28 mouse cellular contexts compared by ENCODE assay signal in genomic region chr3:144144066-144144465, GRCm38 (mm10).
DNase-seq lines count a peak whose midpoint lies in the region; ATAC-seq and TF ChIP-seq lines count a peak whose summit lies in the region.
"Had no signal": no experiment of that assay in that cellular context is flagged by ENCODE, and none has a peak within 500 bp of the region (broad histone marks: within the 10 kb centered on the region; RNA-seq: fewer than 3 reads in every experiment).

No protein-coding gene starts in this region.

- ATAC-seq in intestine, embryonic 16.5 days, result peak; percentile 92
- ATAC-seq: activated CD4-positive, CD25-positive, alpha-beta regulatory T cell, adult 4 months; forebrain, postnatal 0 days; midbrain, embryonic 16.5 days had no signal

- no peak for TF ChIP-seq CTCF in small intestine, adult 2 months (IDR thresholded peaks at IDR 0.05; ENCODE audit: extremely low read depth, insufficient read length, insufficient replicate concordance, low read depth, low read length)

- no peaks in the 10 kb centered on the region for H3K4me1 ChIP-seq in intestine, embryonic 16.5 days (ENCODE audit: control insufficient read depth, insufficient read depth, low read length)
- peaks cover 6% of the 10 kb centered on the region; the same call in 1 of the 2 replicates for H3K4me1 ChIP-seq in small intestine, adult 2 months (ENCODE audit: control insufficient read depth, insufficient read depth, insufficient read length, low read length)
- H3K4me1 ChIP-seq: forebrain, embryonic 12.5 days; hindbrain, embryonic 10.5 days; hindbrain, embryonic 15.5 days; kidney, embryonic 15.5 days; limb, embryonic 13.5 days had no signal

- H3K4me2 ChIP-seq in intestine, embryonic 16.5 days (ENCODE audit: low read depth, low read length), result no peak overlapping the region
- H3K4me2 ChIP-seq: embryonic facial prominence, embryonic 15.5 days; forebrain, embryonic 12.5 days; hindbrain, embryonic 15.5 days; kidney, embryonic 15.5 days; limb, embryonic 13.5 days; liver, embryonic 11.5 days; midbrain, embryonic 11.5 days had no signal

- no peaks in the 10 kb centered on the region for H3K36me3 ChIP-seq in intestine, embryonic 16.5 days (ENCODE audit: control insufficient read depth, insufficient read depth, low read length)
- H3K36me3 ChIP-seq in small intestine, adult 2 months (ENCODE audit: control insufficient read depth, insufficient read depth, low read length), result no peaks in the 10 kb centered on the region
- H3K36me3 ChIP-seq: embryonic facial prominence, embryonic 15.5 days; forebrain, embryonic 12.5 days; hindbrain, embryonic 10.5 days; hindbrain, embryonic 15.5 days; kidney, embryonic 15.5 days; limb, embryonic 13.5 days had no signal

- WGBS in intestine, embryonic 16.5 days, result 75% methylated on average over 4 of the region's 4 CpGs
- 28% methylated on average over 4 of the region's 4 CpGs for WGBS in small intestine, adult 2 months

- peak; percentile 18 for DNase-seq in lung, postnatal 25 days (ENCODE audit: low spot score)
- no peak for DNase-seq in lung, postnatal 10 days
- DNase-seq in B cell, adult 2 months, result no peak
- no peak for DNase-seq in embryo, embryonic 10 days (ENCODE audit: low spot score)
- DNase-seq: adrenal gland, adult 2 months; adrenal gland, postnatal 36 days; cerebellum, adult 8-10 months; cerebellum, postnatal 36 days; forebrain, postnatal 0 days; heart, postnatal 14 days; kidney, adult 11 months; kidney, postnatal 36 days; right cerebral cortex, postnatal 25 days; thymus, adult 2 months; thymus, postnatal 36 days had no signal

- H3K4me3 ChIP-seq in intestine, embryonic 16.5 days (ENCODE audit: low read length), result no peak overlapping the region
- H3K4me3 ChIP-seq in small intestine, adult 2 months (ENCODE audit: low read depth, low read length), result no peak overlapping the region
- H3K4me3 ChIP-seq: embryonic facial prominence, embryonic 15.5 days; forebrain, embryonic 12.5 days; hindbrain, embryonic 10.5 days; hindbrain, embryonic 15.5 days; kidney, embryonic 15.5 days; limb, embryonic 13.5 days had no signal

- no peaks in the 10 kb centered on the region for H3K9me3 ChIP-seq in intestine, embryonic 16.5 days (ENCODE audit: control insufficient read depth, low read length)
- H3K9me3 ChIP-seq: embryonic facial prominence, embryonic 15.5 days; forebrain, embryonic 12.5 days; hindbrain, embryonic 10.5 days; hindbrain, embryonic 15.5 days; kidney, embryonic 15.5 days; limb, embryonic 13.5 days had no signal

- 0 out of 2 replicates have a peak overlapping the region, but pooled peaks have one; percentile 17 for H3K27ac ChIP-seq in intestine, embryonic 16.5 days (ENCODE audit: low read length)
- peak overlapping the region; percentile 55 for H3K27ac ChIP-seq in small intestine, adult 2 months (ENCODE audit: insufficient read depth, low read depth, low read length)
- H3K27ac ChIP-seq: embryonic facial prominence, embryonic 15.5 days; forebrain, embryonic 12.5 days; hindbrain, embryonic 10.5 days; hindbrain, embryonic 15.5 days; kidney, embryonic 15.5 days; limb, embryonic 13.5 days had no signal

- no peaks in the 10 kb centered on the region for H3K27me3 ChIP-seq in intestine, embryonic 16.5 days (replicated peaks; ENCODE audit: control insufficient read depth, insufficient read depth, low read length)
- H3K27me3 ChIP-seq in small intestine, adult 2 months (ENCODE audit: control insufficient read depth, insufficient read depth, low read length), result no peaks in the 10 kb centered on the region
- H3K27me3 ChIP-seq: CH12.LX; embryonic facial prominence, embryonic 15.5 days; forebrain, embryonic 12.5 days; hindbrain, embryonic 15.5 days; kidney, embryonic 15.5 days; limb, embryonic 13.5 days had no signal

- no peak for TF ChIP-seq POLR2A in small intestine, adult 2 months (IDR thresholded peaks at IDR 0.05; ENCODE audit: low read depth, low read length)

- H3K9ac ChIP-seq in intestine, embryonic 16.5 days (ENCODE audit: low read depth, low read length), result no peak overlapping the region
- H3K9ac ChIP-seq: embryonic facial prominence, embryonic 15.5 days; forebrain, embryonic 12.5 days; forebrain, postnatal 0 days; hindbrain, embryonic 15.5 days; kidney, embryonic 15.5 days; limb, embryonic 13.5 days had no signal
